Mouse (Mus musculus) frontal cortex, adult 2 months (tissue): ENCODE data around the gene Pou2f3. TPM values are rescaled to one million over a fixed set of nuclear protein-coding genes. Genes with fewer than 3 reads are reported as not detected.

Experiments used
- DNase-seq, 2 experiments: peaks; one replicate each; pipeline ENCODE4 v3.0.0; 2022; ENCODE audit warnings: low spot score in 1 of 2; ENCODE audit errors: extremely low spot score in 1 of 2
- polyA plus RNA-seq: library from polyadenylated mRNA; depleted of rRNA; stranded (reverse); fragments of >200 nt; gene quantifications from 2 replicates; pipeline ENCODE4 v1.2.3, GENCODE M21; 2012; rRNA removed

Pou2f3 gene
- 0.17 and 0.26 TPM in 2 replicates for polyA plus RNA-seq

- peak in 1 of 2 experiments; percentile 41 for DNase-seq
Observed at GRCm38 (mm10) chr9:43210190-43210682, at the start of gene Pou2f3. Gene Pou2f3 (minus strand): TSS chr9:43210369.

- DNase-seq, result no peak
Observed at GRCm38 (mm10) chr9:43253271-43253681, 43.1 kb upstream of the Pou2f3 start.

- no peak for DNase-seq
Observed at GRCm38 (mm10) chr9:43252790-43253189, 42.6 kb upstream of the Pou2f3 start.

GRCm38 (mm10) chr9:43251786-43252185, 41.6 kb upstream of the Pou2f3 start:
- no peak for DNase-seq

GRCm38 (mm10) chr9:43246738-43247180, 36.6 kb upstream of the Pou2f3 start:
- DNase-seq, result no peak

GRCm38 (mm10) chr9:43245801-43246570, 35.8 kb upstream of the Pou2f3 start:
- no peak for DNase-seq

- DNase-seq, result no peak
Observed at GRCm38 (mm10) chr9:43242432-43242831, 32.3 kb upstream of the Pou2f3 start.

- no peak for DNase-seq
Observed at GRCm38 (mm10) chr9:43241970-43242369, 31.8 kb upstream of the Pou2f3 start.

- DNase-seq, result no peak
Observed at GRCm38 (mm10) chr9:43241291-43241690, 31.1 kb upstream of the Pou2f3 start.

GRCm38 (mm10) chr9:43240594-43240900, 30.4 kb upstream of the Pou2f3 start:
- no peak for DNase-seq

- DNase-seq, result peak; percentile 45 to 67
Observed at GRCm38 (mm10) chr9:43239712-43240593, 29.8 kb upstream of the Pou2f3 start, which contains the start of gene Oaf. Gene Oaf (minus strand): TSS chr9:43239911.

- DNase-seq, result no peak
Observed at GRCm38 (mm10) chr9:43238631-43239545, 28.7 kb upstream of the Pou2f3 start.

GRCm38 (mm10) chr9:43238167-43238566, 28.0 kb upstream of the Pou2f3 start:
- DNase-seq, result no peak

- no peak for DNase-seq
Observed at GRCm38 (mm10) chr9:43237111-43237775, 27.1 kb upstream of the Pou2f3 start.

GRCm38 (mm10) chr9:43236576-43236975, 26.4 kb upstream of the Pou2f3 start:
- no peak for DNase-seq

GRCm38 (mm10) chr9:43236106-43236505, 25.9 kb upstream of the Pou2f3 start:
- DNase-seq, result no peak

- DNase-seq, result no peak
Observed at GRCm38 (mm10) chr9:43235336-43235735, 25.2 kb upstream of the Pou2f3 start.

- no peak for DNase-seq
Observed at GRCm38 (mm10) chr9:43234496-43234895, 24.3 kb upstream of the Pou2f3 start.

GRCm38 (mm10) chr9:43233515-43233914, 23.3 kb upstream of the Pou2f3 start:
- no peak for DNase-seq

GRCm38 (mm10) chr9:43233044-43233443, 22.9 kb upstream of the Pou2f3 start:
- no peak for DNase-seq
